ENCODE assay signal across 24 mouse cellular contexts in the genomic region with DNA sequence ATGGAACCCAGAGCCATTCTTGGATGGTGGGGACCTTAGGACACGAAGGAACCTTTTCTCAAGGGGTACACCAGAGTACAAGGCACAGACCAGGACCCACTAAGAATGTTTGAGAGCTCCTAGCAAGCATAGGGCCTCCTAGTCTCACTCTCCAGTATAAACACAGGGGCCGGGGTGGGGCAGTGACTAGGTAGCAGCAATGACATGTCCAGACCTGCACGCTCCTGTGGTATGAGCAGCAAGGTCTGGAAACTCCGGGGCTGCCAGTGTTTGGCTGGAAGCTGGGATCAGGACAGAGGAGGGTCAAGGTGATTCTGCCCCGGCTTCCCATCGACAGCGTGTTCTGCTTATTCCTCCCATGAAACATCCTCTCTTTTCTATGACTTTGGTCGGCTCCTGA. TPM values are rescaled to one million over a fixed set of nuclear protein-coding genes. Genes with fewer than 3 reads are reported as not detected.
DNase-seq lines count a peak whose midpoint lies in the region; ATAC-seq and TF ChIP-seq lines count a peak whose summit lies in the region.
"Had no signal": no experiment of that assay in that cellular context is flagged by ENCODE, and none has a peak within 500 bp of the region (broad histone marks: within the 10 kb centered on the region; RNA-seq: fewer than 3 reads in every experiment).

No protein-coding gene starts in this region.

- H3K4me3 ChIP-seq in lung, postnatal 0 days (ENCODE audit: low read depth, low read length) = no peak overlapping the region
- no peak overlapping the region for H3K4me3 ChIP-seq in limb, embryonic 10.5 days
- no peak overlapping the region for H3K4me3 ChIP-seq in stomach, postnatal 0 days (ENCODE audit: low read depth, low read length)
- H3K4me3 ChIP-seq: embryonic facial prominence, embryonic 13.5 days; erythroblast, embryonic 14.5 days; forebrain, embryonic 12.5 days; forebrain, embryonic 15.5 days; heart, adult 2 months; heart, embryonic 10.5 days; heart, embryonic 13.5 days; hindbrain, embryonic 12.5 days; hindbrain, embryonic 15.5 days had no signal

- no peaks in the 10 kb centered on the region for H3K27me3 ChIP-seq in lung, postnatal 0 days (replicated peaks; ENCODE audit: insufficient read depth, low read length)
- H3K27me3 ChIP-seq in limb, embryonic 10.5 days (ENCODE audit: low read depth, poor library complexity, severe bottlenecking) = no peaks in the 10 kb centered on the region
- no peaks in the 10 kb centered on the region for H3K27me3 ChIP-seq in stomach, postnatal 0 days (ENCODE audit: control insufficient read depth, insufficient read depth, low read length)
- H3K27me3 ChIP-seq: embryonic facial prominence, embryonic 13.5 days; forebrain, embryonic 12.5 days; forebrain, embryonic 15.5 days; hindbrain, embryonic 12.5 days; hindbrain, embryonic 15.5 days had no signal

- H3K9me3 ChIP-seq in lung, postnatal 0 days (ENCODE audit: low read length) = no peaks in the 10 kb centered on the region
- no peaks in the 10 kb centered on the region for H3K9me3 ChIP-seq in limb, embryonic 10.5 days (replicated peaks)
- H3K9me3 ChIP-seq in stomach, postnatal 0 days (ENCODE audit: control insufficient read depth, low read length) = no peaks in the 10 kb centered on the region
- H3K9me3 ChIP-seq: embryonic facial prominence, embryonic 13.5 days; forebrain, embryonic 12.5 days; forebrain, embryonic 15.5 days; heart, embryonic 10.5 days; heart, embryonic 13.5 days; hindbrain, embryonic 12.5 days; hindbrain, embryonic 15.5 days had no signal

- no peak for TF ChIP-seq EP300 in lung, postnatal 0 days (IDR thresholded peaks at IDR 0.05)
- TF ChIP-seq EP300 in stomach, postnatal 0 days (optimal IDR thresholded peaks at IDR 0.05) = no peak

- H3K4me1 ChIP-seq in lung, postnatal 0 days (ENCODE audit: insufficient read depth, low read depth, low read length) = no peaks in the 10 kb centered on the region
- H3K4me1 ChIP-seq in limb, embryonic 10.5 days = peaks cover 18% of the 10 kb centered on the region
- H3K4me1 ChIP-seq in stomach, postnatal 0 days (replicated peaks; ENCODE audit: control insufficient read depth, insufficient read depth) = no peaks in the 10 kb centered on the region
- H3K4me1 ChIP-seq: forebrain, embryonic 12.5 days; forebrain, embryonic 15.5 days; hindbrain, embryonic 12.5 days; hindbrain, embryonic 15.5 days had no signal

- no peak overlapping the region for H3K4me2 ChIP-seq in lung, postnatal 0 days (replicated peaks; ENCODE audit: low read depth, low read length)
- H3K4me2 ChIP-seq in stomach, postnatal 0 days (replicated peaks; ENCODE audit: low read depth) = no peak overlapping the region
- H3K4me2 ChIP-seq: embryonic facial prominence, embryonic 13.5 days; forebrain, embryonic 12.5 days; forebrain, embryonic 15.5 days; heart, embryonic 13.5 days; hindbrain, embryonic 12.5 days; hindbrain, embryonic 15.5 days had no signal

- ATAC-seq in lung, postnatal 0 days = peak; percentile 22; the same call in 1 of the 2 replicates
- ATAC-seq in stomach, postnatal 0 days (ENCODE audit: low FRiP score, low TSS enrichment) = peak; percentile 51; the same call in 1 of the 2 replicates
- ATAC-seq: forebrain, embryonic 15.5 days had no signal

- no peak for DNase-seq in lung, postnatal 0 days (ENCODE audit: low spot score)
- DNase-seq in lung, postnatal 14 days = no peak
- DNase-seq in urinary bladder, postnatal 14 days (ENCODE audit: low spot score) = peak; percentile 51
- no peak for DNase-seq in urinary bladder, adult 2 months (ENCODE audit: low spot score)
- DNase-seq in limb, embryonic 10.5 days (ENCODE audit: low spot score) = no peak
- DNase-seq in stomach, postnatal 0 days (ENCODE audit: low spot score) = no peak
- no peak for DNase-seq in cerebellum, adult 9-10 months
- no peak for DNase-seq in kidney, postnatal 36 days
- DNase-seq: adrenal gland, postnatal 10 days; adrenal gland, postnatal 36 days; cerebellum, adult 18-20 months; cerebellum, adult 9-11 months; cerebellum, postnatal 25 days; gastrocnemius, postnatal 25 days; heart, adult 2 months; heart, postnatal 14 days had no signal

- H3K9ac ChIP-seq in lung, postnatal 0 days (replicated peaks; ENCODE audit: low read depth) = no peak overlapping the region
- H3K9ac ChIP-seq in stomach, postnatal 0 days (ENCODE audit: low read length) = no peak overlapping the region
- H3K9ac ChIP-seq: embryonic facial prominence, embryonic 13.5 days; forebrain, embryonic 12.5 days; forebrain, embryonic 15.5 days; heart, embryonic 13.5 days; hindbrain, embryonic 12.5 days; hindbrain, embryonic 15.5 days had no signal

- H3K36me3 ChIP-seq in lung, postnatal 0 days (ENCODE audit: insufficient read depth, low read length) = no peaks in the 10 kb centered on the region
- H3K36me3 ChIP-seq in limb, embryonic 10.5 days = no peaks in the 10 kb centered on the region
- H3K36me3 ChIP-seq in stomach, postnatal 0 days (ENCODE audit: control insufficient read depth, insufficient read depth, low read length) = no peaks in the 10 kb centered on the region
- H3K36me3 ChIP-seq: embryonic facial prominence, embryonic 13.5 days; forebrain, embryonic 12.5 days; forebrain, embryonic 15.5 days; heart, embryonic 10.5 days; heart, embryonic 13.5 days; hindbrain, embryonic 12.5 days; hindbrain, embryonic 15.5 days had no signal

- WGBS in lung, postnatal 0 days = 70% methylated on average over 8 of the region's 8 CpGs
- WGBS in limb, embryonic 10.5 days = 84% methylated on average over 8 of the region's 8 CpGs
- 55% methylated on average over 8 of the region's 8 CpGs for WGBS in stomach, postnatal 0 days

- no peak overlapping the region for H3K27ac ChIP-seq in lung, postnatal 0 days (ENCODE audit: low read length)
- H3K27ac ChIP-seq in limb, embryonic 10.5 days = peak overlapping the region; percentile 25; the same call in 1 of the 2 replicates
- peak overlapping the region; percentile 45 for H3K27ac ChIP-seq in stomach, postnatal 0 days (replicated peaks)
- H3K27ac ChIP-seq: embryonic facial prominence, embryonic 13.5 days; forebrain, embryonic 12.5 days; forebrain, embryonic 15.5 days; heart, adult 2 months; heart, embryonic 10.5 days; heart, embryonic 13.5 days; hindbrain, embryonic 12.5 days; hindbrain, embryonic 15.5 days had no signal

- no peak for TF ChIP-seq CTCF in lung, postnatal 0 days (IDR thresholded peaks at IDR 0.05)
- no peak for TF ChIP-seq CTCF in stomach, postnatal 0 days (IDR thresholded peaks at IDR 0.05; ENCODE audit: low read depth)

RNA-seq across cellular contexts. Expression of a gene that starts 31.5 kb away (rescaled TPM):
- polyA plus RNA-seq in lung, postnatal 0 days (2015; fragmentation: Nextera tagmentation; extraction: Ambion mirVana) = 43.2 and 52.1 TPM in 2 replicates
- polyA plus RNA-seq in urinary bladder, adult 2 months (2012; rRNA removed) = 45.3 and 45.8 TPM in 2 replicates
- 28.5 and 32.1 TPM in 2 replicates for polyA plus RNA-seq in limb, embryonic 10.5 days (2016; fragmentation: Nextera tagmentation; extraction: Ambion mirVana)
- polyA plus RNA-seq in stomach, postnatal 0 days (2015; fragmentation: Nextera tagmentation; extraction: Ambion mirVana) = 8.0 and 9.4 TPM in 2 replicates

RNA-seq across cellular contexts. Expression of a gene that starts 34.6 kb away (rescaled TPM):
- polyA plus RNA-seq in lung, postnatal 0 days (2015; fragmentation: Nextera tagmentation; extraction: Ambion mirVana) = 2.6 TPM in 2 replicates
- polyA plus RNA-seq in urinary bladder, adult 2 months (2012; rRNA removed) = 1.3 and 1.6 TPM in 2 replicates
- 0.15 and 0.23 TPM in 2 replicates for polyA plus RNA-seq in limb, embryonic 10.5 days (2016; fragmentation: Nextera tagmentation; extraction: Ambion mirVana)
- 1.4 and 1.5 TPM in 2 replicates for polyA plus RNA-seq in stomach, postnatal 0 days (2015; fragmentation: Nextera tagmentation; extraction: Ambion mirVana)
- polyA plus RNA-seq: erythroblast, embryonic 14.5 days had no signal
